Comparison of ENCODE assay signal across 8 mouse cellular contexts in genomic region chr1:120093482-120094134, GRCm38 (mm10). TPM values are rescaled to one million over a fixed set of nuclear protein-coding genes. Genes with fewer than 3 reads are reported as not detected.
DNase-seq lines count a peak whose midpoint lies in the region; ATAC-seq lines count a peak whose summit lies in the region.
"Not testable (repeated sequence)": the region's sequence is repeated elsewhere in the genome, so short reads cannot be mapped to it uniquely, and the experiment has no call there.

No protein-coding gene starts in this region.

- H3K36me3 ChIP-seq in kidney, embryonic 14.5 days (ENCODE audit: control insufficient read depth, insufficient read depth, low read length); limb, embryonic 12.5 days: not testable (repeated sequence)

- H3K27ac ChIP-seq in kidney, embryonic 14.5 days (ENCODE audit: low read depth, low read length); limb, embryonic 12.5 days: not testable (repeated sequence)

- H3K4me3 ChIP-seq in kidney, embryonic 14.5 days (ENCODE audit: low read length); limb, embryonic 12.5 days (replicated peaks): not testable (repeated sequence)

- 51% methylated on average over 11 of the region's 14 CpGs for WGBS in kidney, embryonic 14.5 days
- 52% methylated on average over 11 of the region's 14 CpGs for WGBS in limb, embryonic 12.5 days

- not testable (repeated sequence) for H3K9ac ChIP-seq in kidney, embryonic 14.5 days (ENCODE audit: low read depth, low read length); limb, embryonic 12.5 days (replicated peaks)

- H3K9me3 ChIP-seq in kidney, embryonic 14.5 days (ENCODE audit: control insufficient read depth, low read length); limb, embryonic 12.5 days: not testable (repeated sequence)

- H3K4me2 ChIP-seq in kidney, embryonic 14.5 days (replicated peaks; ENCODE audit: low read depth, low read length); limb, embryonic 12.5 days: not testable (repeated sequence)

- intact Hi-C loops in gastrocnemius, postnatal 36 days (cut with DNase I): not testable (repeated sequence)

- H3K4me1 ChIP-seq in kidney, embryonic 14.5 days (ENCODE audit: control insufficient read depth, insufficient read depth, low read length); limb, embryonic 12.5 days (replicated peaks): not testable (repeated sequence)

- DNase-seq in 3T3-L1 (ENCODE audit: low read depth, low spot score): peak; percentile 91
- peak; percentile 94 for DNase-seq in adrenal gland, postnatal 10 days
- peak; percentile 87 for DNase-seq in embryo, embryonic 11 days
- DNase-seq in gastrocnemius, postnatal 36 days: peak; percentile 75 to 82
- peak; percentile 44 to 74 for DNase-seq in monocyte, adult 2 months (ENCODE audit: low read depth in 1 of 2, low spot score in 2 of 2)
- peak; percentile 63 to 68 for DNase-seq in spleen, postnatal 36 days (ENCODE audit: low spot score in 2 of 2)

- ATAC-seq in kidney, embryonic 14.5 days (ENCODE audit: low FRiP score, low TSS enrichment): 0 out of 2 replicates have a peak, but pooled peaks have one; percentile 56
- peak; percentile 40; the same call in 1 of the 2 replicates for ATAC-seq in limb, embryonic 12.5 days (ENCODE audit: insufficient number of reproducible peaks, insufficient read depth, low FRiP score, low TSS enrichment, low read depth)

- H3K27me3 ChIP-seq in kidney, embryonic 14.5 days (ENCODE audit: control insufficient read depth, insufficient read depth, low read length); limb, embryonic 12.5 days: not testable (repeated sequence)

RNA-seq across cellular contexts. Expression of gene Tmem37, which starts 19.7 kb away (rescaled TPM):
- total RNA-seq in adrenal gland, postnatal 10 days (2021): 10 to 100 TPM; 24.6 to 25.8 TPM
- total RNA-seq in gastrocnemius, postnatal 36 days (2021): 10 to 100 TPM in 1 of 2 experiments, 1 to 10 TPM in 1; 8.5 to 13.7 TPM
- polyA plus RNA-seq in kidney, embryonic 14.5 days (2014; fragmentation: Nextera tagmentation; extraction: Ambion mirVana): 40.5 and 44.1 TPM in 2 replicates
- polyA plus RNA-seq in limb, embryonic 12.5 days (2016; fragmentation: Nextera tagmentation; extraction: Ambion mirVana): 2.6 and 3.9 TPM in 2 replicates

RNA-seq across cellular contexts. Expression of gene Dbi, which starts 27.3 kb away (rescaled TPM):
- 1,000 to 10,000 TPM; 1,131 to 1,191 TPM for total RNA-seq in adrenal gland, postnatal 10 days (2021)
- 100 to 1,000 TPM; 143 to 145 TPM for total RNA-seq in gastrocnemius, postnatal 36 days (2021)
- 571 and 767 TPM in 2 replicates for polyA plus RNA-seq in kidney, embryonic 14.5 days (2014; fragmentation: Nextera tagmentation; extraction: Ambion mirVana)
- polyA plus RNA-seq in limb, embryonic 12.5 days (2016; fragmentation: Nextera tagmentation; extraction: Ambion mirVana): 656 and 702 TPM in 2 replicates

RNA-seq across cellular contexts. Expression of gene 3110009E18Rik, which starts 27.4 kb away (rescaled TPM):
- total RNA-seq in adrenal gland, postnatal 10 days (2021): 10 to 100 TPM in 1 of 2 experiments, 1 to 10 TPM in 1; 9.9 to 12.4 TPM
- total RNA-seq in gastrocnemius, postnatal 36 days (2021): 1 to 10 TPM; 3.2 to 4.8 TPM
- 22.2 and 31.9 TPM in 2 replicates for polyA plus RNA-seq in kidney, embryonic 14.5 days (2014; fragmentation: Nextera tagmentation; extraction: Ambion mirVana)
- polyA plus RNA-seq in limb, embryonic 12.5 days (2016; fragmentation: Nextera tagmentation; extraction: Ambion mirVana): 19.3 and 23.7 TPM in 2 replicates

Comparison
In these comparisons a context has a peak if more than half of its experiments do, and no peak if none do; other contexts are left out.
1. RNA of gene Dbi, which starts 27.3 kb away (total RNA-seq): 1,131 to 1,191 TPM in adrenal gland, postnatal 10 days; 143 to 145 TPM in gastrocnemius, postnatal 36 days; every median in the first group is over 4 times any median in the second.
2. Peak in every context shown above with its lines, with median percentiles within 50 percentile points of each other: DNase-seq.